Mouse (Mus musculus) midbrain, embryonic 11.5 days (tissue): ENCODE results near the gene Krtap9-3. TPM values are rescaled to one million over a fixed set of nuclear protein-coding genes. Genes with fewer than 3 reads are reported as not detected.

Experiments used
- ATAC-seq: fragments of 200-750 bp; cut with Nextera tagmentation; 2 replicates; pipeline ENCODE4 v1.8.0; 2017; ENCODE audit warnings: moderate TSS enrichment, moderate library complexity; ENCODE audit not compliant: low FRiP score
- DNase-seq: peaks from one replicate; pipeline ENCODE4 v3.0.0; 2015; ENCODE audit warnings: low spot score; ENCODE audit errors: missing footprints
- H3K27ac ChIP-seq: fragments of 300-500 bp; sonication (generic); 2 replicates; pipeline ENCODE4 v1.5.1; 2014; ENCODE audit warnings: low read depth, low read length
- H3K27me3 ChIP-seq: fragments of 300-500 bp; sonication (generic); 2 replicates; pipeline ENCODE4 v1.6.1; 2014; ENCODE audit warnings: mild to moderate bottlenecking, low read length, moderate library complexity, mixed read lengths; ENCODE audit not compliant: control insufficient read depth, insufficient read depth
- H3K36me3 ChIP-seq: fragments of 300-500 bp; sonication (generic); 2 replicates; pipeline ENCODE4 v1.6.1; 2014; ENCODE audit warnings: mild to moderate bottlenecking, low read length, moderate library complexity, mixed read lengths; ENCODE audit not compliant: control insufficient read depth, insufficient read depth
- H3K4me1 ChIP-seq: fragments of 300-500 bp; sonication (generic); 2 replicates; pipeline ENCODE4 v1.6.1; 2014; ENCODE audit warnings: low read length; ENCODE audit not compliant: control insufficient read depth, insufficient read depth
- H3K4me2 ChIP-seq: fragments of 300-500 bp; sonication (generic); 2 replicates; pipeline ENCODE4 v1.6.1; 2014; ENCODE audit warnings: mild to moderate bottlenecking, moderate library complexity
- H3K4me3 ChIP-seq: fragments of 300-500 bp; sonication (generic); 2 replicates; pipeline ENCODE4 v1.5.1; 2014; ENCODE audit warnings: low read depth, low read length
- H3K9ac ChIP-seq: fragments of 300-500 bp; sonication (generic); 2 replicates; pipeline ENCODE4 v1.6.1; 2014; ENCODE audit warnings: low read length
- H3K9me3 ChIP-seq: fragments of 300-500 bp; sonication (generic); 2 replicates; pipeline ENCODE4 v1.6.1; 2016; ENCODE audit warnings: low read length; ENCODE audit not compliant: control insufficient read depth
- WGBS: fragments of 180-500 bp; shearing (Covaris S2); extraction: QIAGEN DNeasy Blood & Tissue Kit; methylation state at CpG from one replicate; pipeline ENCODE4 v1.1.7; 2014; 5-methylcytosine and 5-hydroxymethylcytosine counted together
- polyA plus RNA-seq: library from polyadenylated mRNA; unstranded; fragments of >200 nt; fragmentation: Nextera tagmentation; extraction: Ambion mirVana; gene quantifications from 2 replicates; pipeline ENCODE4 v1.2.1, GENCODE M21; 2014

Gene Krtap9-3
- polyA plus RNA-seq, 1 experiment from 2014 or later: not detected

- Histone ChIP-seq H3K27ac (no peak overlapping the region), H3K4me1 (no peaks in the 10 kb centered on the region), H3K4me3 (no peak overlapping the region), H3K27me3 (no peaks in the 10 kb centered on the region), H3K4me2 (no peak overlapping the region), H3K36me3 (no peaks in the 10 kb centered on the region), H3K9me3 (no peaks in the 10 kb centered on the region), H3K9ac (no peak overlapping the region)
- no peak for ATAC-seq
- DNase-seq: no peak
- 88% methylated on average over 6 of the region's 6 CpGs for WGBS
These were observed 16.3 kb downstream of the Krtap9-3 start for GRCm38 (mm10) chr11:99581564-99581963.

GRCm38 (mm10) chr11:99581051-99581450, 16.9 kb downstream of the Krtap9-3 start:
- Histone ChIP-seq H3K9ac (no peak overlapping the region), H3K4me2 (no peak overlapping the region), H3K27me3 (no peaks in the 10 kb centered on the region), H3K4me1 (no peaks in the 10 kb centered on the region), H3K36me3 (no peaks in the 10 kb centered on the region), H3K4me3 (no peak overlapping the region), H3K27ac (no peak overlapping the region), H3K9me3 (no peaks in the 10 kb centered on the region)
- WGBS: 92% methylated on average over 5 of the region's 5 CpGs
- no peak for ATAC-seq
- DNase-seq: no peak

GRCm38 (mm10) chr11:99580636-99581035, 17.3 kb downstream of the Krtap9-3 start, which contains the start of gene Krtap1-5:
Krtap1-5 (minus strand) TSS chr11:99581016.
- Histone ChIP-seq H3K9ac (no peak within 1 kb of the TSS), H3K36me3 (no peaks in the 10 kb centered on the region), H3K27me3 (no peaks in the 10 kb centered on the region), H3K9me3 (no peaks in the 10 kb centered on the region), H3K4me2 (no peak within 1 kb of the TSS), H3K4me1 (no peaks in the 10 kb centered on the region), H3K4me3 (no peak within 1 kb of the TSS), H3K27ac (no peak within 1 kb of the TSS)
- WGBS: 89% methylated on average over 6 of the region's 6 CpGs
- DNase-seq: no peak
- no peak for ATAC-seq

GRCm38 (mm10) chr11:99574106-99574505, 23.8 kb downstream of the Krtap9-3 start:
- DNase-seq (peak; percentile 96), ATAC-seq (peak; percentile 85)
- WGBS: under 1% methylated on average over 7 of the region's 7 CpGs
- Histone ChIP-seq H3K36me3 (no peaks in the 10 kb centered on the region), H3K27ac (no peak overlapping the region), H3K9me3 (no peaks in the 10 kb centered on the region), H3K4me2 (peak overlapping the region; percentile 1; the same call in 1 of the 2 replicates), H3K27me3 (no peaks in the 10 kb centered on the region), H3K9ac (no peak overlapping the region), H3K4me3 (no peak overlapping the region), H3K4me1 (no peaks in the 10 kb centered on the region)

GRCm38 (mm10) chr11:99573164-99573563, 24.7 kb downstream of the Krtap9-3 start:
- H3K4me1 ChIP-seq: no peaks in the 10 kb centered on the region
- H3K27me3 ChIP-seq: no peaks in the 10 kb centered on the region
- no peaks in the 10 kb centered on the region for H3K9me3 ChIP-seq
- no peaks in the 10 kb centered on the region for H3K36me3 ChIP-seq
- 19% methylated on average over 4 of the region's 4 CpGs for WGBS
- ATAC-seq (no peak), DNase-seq (peak; percentile 87)
- no peak overlapping the region for H3K4me2 ChIP-seq
- no peak overlapping the region for H3K9ac ChIP-seq
- no peak overlapping the region for H3K27ac ChIP-seq
- no peak overlapping the region for H3K4me3 ChIP-seq

GRCm38 (mm10) chr11:99566530-99566929, 31.4 kb downstream of the Krtap9-3 start, which contains the start of gene Krtap3-1:
Krtap3-1 (minus strand) TSS chr11:99566630.
- 87% methylated on average over 7 of the region's 7 CpGs for whole genome bisulfite sequencing
- Histone ChIP-seq H3K4me3 (no peak within 1 kb of the TSS), H3K9me3 (no peaks in the 10 kb centered on the region), H3K27me3 (no peaks in the 10 kb centered on the region), H3K27ac (no peak within 1 kb of the TSS), H3K9ac (no peak within 1 kb of the TSS), H3K4me2 (no peak within 1 kb of the TSS), H3K4me1 (no peaks in the 10 kb centered on the region), H3K36me3 (no peaks in the 10 kb centered on the region)
- ATAC-seq (no peak), DNase-seq (no peak)

GRCm38 (mm10) chr11:99562580-99562979, 35.3 kb downstream of the Krtap9-3 start:
- Histone ChIP-seq H3K9me3 (no peaks in the 10 kb centered on the region), H3K4me1 (no peaks in the 10 kb centered on the region), H3K4me3 (no peak overlapping the region), H3K36me3 (no peaks in the 10 kb centered on the region), H3K4me2 (no peak overlapping the region), H3K27ac (no peak overlapping the region), H3K9ac (no peak overlapping the region), H3K27me3 (no peaks in the 10 kb centered on the region)
- DNase-seq (no peak), ATAC-seq (no peak)
- WGBS: 76% methylated on average over 6 of the region's 6 CpGs

GRCm38 (mm10) chr11:99559366-99559765, 38.5 kb downstream of the Krtap9-3 start, which contains the start of gene Gm11939:
Gm11939 (minus strand) TSS chr11:99559466.
- Histone ChIP-seq H3K27me3 (no peaks in the 10 kb centered on the region), H3K4me2 (no peak within 1 kb of the TSS), H3K36me3 (no peaks in the 10 kb centered on the region), H3K4me1 (no peaks in the 10 kb centered on the region), H3K4me3 (no peak within 1 kb of the TSS), H3K9ac (no peak within 1 kb of the TSS), H3K9me3 (no peaks in the 10 kb centered on the region), H3K27ac (no peak within 1 kb of the TSS)
- DNase-seq (no peak), ATAC-seq (no peak)
- WGBS: 93% methylated on average over 9 of the region's 9 CpGs

GRCm38 (mm10) chr11:99557976-99558745, 39.7 kb downstream of the Krtap9-3 start:
- H3K4me2 ChIP-seq: no peak overlapping the region
- H3K27me3 ChIP-seq: no peaks in the 10 kb centered on the region
- 84% methylated on average over 3 of the region's 3 CpGs for WGBS
- DNase-seq: no peak
- no peaks in the 10 kb centered on the region for H3K9me3 ChIP-seq
- H3K4me3 ChIP-seq: no peak overlapping the region
- no peaks in the 10 kb centered on the region for H3K4me1 ChIP-seq
- no peak overlapping the region for H3K27ac ChIP-seq
- no peak for ATAC-seq
- H3K36me3 ChIP-seq: no peaks in the 10 kb centered on the region
- no peak overlapping the region for H3K9ac ChIP-seq
